Mouse (Mus musculus) thymus, adult 2 months (tissue): ENCODE measurements around the gene Gm5244.

Source experiments
- CTCF ChIP-seq: fragments of 200-500 bp; IDR thresholded peaks from 2 replicates; pipeline ENCODE4 v1.5.1; 2012; ENCODE audit warnings: mild to moderate bottlenecking, control low read depth, low read length, moderate library complexity, borderline replicate concordance; ENCODE audit not compliant: control insufficient read depth, poor library complexity, insufficient read depth; ENCODE audit errors: extremely low read depth
- POLR2A ChIP-seq: fragments of 200-500 bp; IDR thresholded peaks from 2 replicates; pipeline ENCODE4 v1.6.1; 2012; ENCODE audit warnings: mild to moderate bottlenecking, low read length, control low read depth, moderate library complexity; ENCODE audit not compliant: control insufficient read depth, poor library complexity, insufficient read depth; ENCODE audit errors: extremely low read depth

- TF ChIP-seq CTCF (no peak), POLR2A (no peak)
These were observed 40.8 kb upstream of the Gm5244 start for GRCm38 (mm10) chr19:12805730-12806129.
